Mouse (Mus musculus) forebrain, embryonic 14.5 days (tissue): ENCODE measurements around the gene 1700013F07Rik. TPM values are rescaled to one million over a fixed set of nuclear protein-coding genes. Genes with fewer than 3 reads are reported as not detected.
"Not testable (repeated sequence)": the region's sequence is repeated elsewhere in the genome, so short reads cannot be mapped to it uniquely, and the experiment has no call there.

Source experiments
- ATAC-seq: fragments of 200-750 bp; cut with Nextera tagmentation; 2 replicates; pipeline ENCODE4 v1.8.0; 2017; ENCODE audit warnings: mild to moderate bottlenecking, moderate library complexity
- DNase-seq: peaks from one replicate; pipeline ENCODE4 v3.0.0-alpha.2; 2015; ENCODE audit warnings: low spot score
- H3K27ac ChIP-seq: fragments of 300-500 bp; sonication (generic); 2 replicates; pipeline ENCODE4 v1.5.1; 2014; ENCODE audit warnings: low read depth, mild to moderate bottlenecking, control low read depth, low read length, moderate library complexity
- H3K27me3 ChIP-seq: fragments of 300-500 bp; sonication (generic); replicated peaks from 2 replicates; pipeline ENCODE4 v1.6.1; 2014; ENCODE audit warnings: low read length, control low read depth, mixed read lengths; ENCODE audit not compliant: control insufficient read depth, insufficient read depth
- H3K36me3 ChIP-seq: fragments of 300-500 bp; sonication (generic); 2 replicates; pipeline ENCODE4 v1.6.1; 2014; ENCODE audit warnings: low read length, control low read depth; ENCODE audit not compliant: control insufficient read depth, insufficient read depth
- H3K4me1 ChIP-seq: fragments of 300-500 bp; sonication (generic); 2 replicates; pipeline ENCODE4 v1.6.1; 2014; ENCODE audit warnings: antibody characterized with exemption, low read length, control low read depth; ENCODE audit not compliant: control insufficient read depth, insufficient read depth
- H3K4me2 ChIP-seq: fragments of 300-500 bp; sonication (generic); 2 replicates; pipeline ENCODE4 v1.6.1; 2014; ENCODE audit warnings: mild to moderate bottlenecking, control low read depth, low read length
- H3K4me3 ChIP-seq: fragments of 300-500 bp; sonication (generic); 2 replicates; pipeline ENCODE4 v1.5.1; 2014; ENCODE audit warnings: low read depth, low read length, control low read depth
- H3K9ac ChIP-seq: fragments of 300-500 bp; sonication (generic); 2 replicates; pipeline ENCODE4 v1.6.1; 2014; ENCODE audit warnings: mild to moderate bottlenecking, low read length, control low read depth, moderate library complexity
- H3K9me3 ChIP-seq: fragments of 300-500 bp; sonication (generic); replicated peaks from 2 replicates; pipeline ENCODE4 v1.6.1; 2016; ENCODE audit warnings: low read length, control low read depth, mixed read lengths; ENCODE audit not compliant: control insufficient read depth
- WGBS: fragments of 180-500 bp; shearing (Covaris S2); extraction: QIAGEN DNeasy Blood & Tissue Kit; methylation state at CpG from one replicate; pipeline ENCODE4 v1.1.7; 2014; 5-methylcytosine and 5-hydroxymethylcytosine counted together
- polyA plus RNA-seq: library from polyadenylated mRNA; unstranded; fragments of >200 nt; fragmentation: Nextera tagmentation; extraction: Ambion mirVana; gene quantifications from 2 replicates; pipeline ENCODE4 v1.2.1, GENCODE M21; 2014

Gene 1700013F07Rik
- polyA plus RNA-seq, 1 experiment from 2014 or later: 2.0 TPM

DNA sequence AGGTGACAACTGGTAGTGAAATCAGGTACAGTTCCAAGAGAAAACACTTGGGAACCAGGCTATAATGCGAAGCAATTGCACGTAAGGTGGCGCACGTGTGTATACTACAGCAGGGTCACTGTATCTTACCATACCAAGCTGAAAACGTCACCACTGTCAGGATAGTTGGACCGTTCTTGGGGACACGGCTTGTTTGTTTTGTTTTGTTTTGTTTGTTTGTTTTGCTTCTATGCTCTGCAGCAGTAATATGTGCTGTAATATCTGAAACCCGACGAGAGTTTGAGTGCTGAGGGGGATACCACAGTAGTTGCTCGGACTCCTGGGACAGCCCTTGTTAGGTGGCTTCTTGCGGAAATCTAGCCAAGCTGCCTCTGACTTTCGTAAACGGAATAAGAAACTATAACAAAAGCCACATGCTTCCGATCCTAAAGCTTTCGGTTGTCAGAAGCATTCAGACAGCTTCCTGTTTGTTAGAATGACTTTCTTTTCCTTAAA, 28.9 kb downstream of the 1700013F07Rik start:
- DNase-seq (no peak), ATAC-seq (peak; percentile 78)
- no peaks in the 10 kb centered on the region for H3K9me3 ChIP-seq
- H3K27ac ChIP-seq: peak overlapping the region; percentile 93
- peaks cover 13% of the 10 kb centered on the region; the same call in 1 of the 2 replicates for H3K4me1 ChIP-seq
- peak overlapping the region; percentile 54 for H3K9ac ChIP-seq
- H3K27me3 ChIP-seq: no peaks in the 10 kb centered on the region
- H3K4me3 ChIP-seq: peak overlapping the region; percentile 81
- H3K4me2 ChIP-seq: peak overlapping the region; percentile 82
- H3K36me3 ChIP-seq: peaks cover 24% of the 10 kb centered on the region
- WGBS: 7% methylated on average over 15 of the region's 15 CpGs

DNA sequence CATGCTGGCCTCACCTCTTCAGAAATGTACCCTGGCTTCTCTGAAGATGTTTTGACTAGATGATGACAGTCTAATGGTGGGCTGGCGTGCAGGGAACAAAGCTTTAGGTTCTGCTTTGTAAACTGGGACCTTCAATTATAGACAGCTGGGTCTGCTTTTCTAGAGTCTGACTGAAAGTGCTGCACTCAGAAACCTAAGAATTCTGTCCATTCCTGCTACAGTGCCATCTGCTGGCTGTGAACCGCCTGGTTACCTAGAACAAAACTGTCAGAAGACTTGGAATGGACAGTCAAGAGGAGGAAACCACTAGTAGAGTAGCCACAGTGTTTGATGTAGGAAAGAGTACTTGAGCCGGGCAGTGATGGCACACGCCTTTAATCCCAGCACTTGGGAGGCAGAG, 29.4 kb downstream of the 1700013F07Rik start:
- H3K27ac ChIP-seq: peak overlapping the region; percentile 93
- peak overlapping the region; percentile 82 for H3K4me2 ChIP-seq
- H3K4me1 ChIP-seq: peaks cover 13% of the 10 kb centered on the region; the same call in 1 of the 2 replicates
- peaks cover 20% of the 10 kb centered on the region for H3K36me3 ChIP-seq
- H3K4me3 ChIP-seq: peak overlapping the region; percentile 81
- peak; percentile 94 for DNase-seq
- peak; percentile 28 for ATAC-seq
- H3K9ac ChIP-seq: peak overlapping the region; percentile 54
- no peaks in the 10 kb centered on the region for H3K9me3 ChIP-seq
- no peaks in the 10 kb centered on the region for H3K27me3 ChIP-seq
- WGBS: 10% methylated on average over 4 of the region's 4 CpGs

- H3K27ac ChIP-seq: peak overlapping the region; percentile 76
- H3K36me3 ChIP-seq: no peaks in the 10 kb centered on the region
- WGBS: 4% methylated on average over 15 of the region's 15 CpGs
- DNase-seq: peak; percentile 86
- H3K4me3 ChIP-seq: no peak overlapping the region
- H3K9me3 ChIP-seq: no peaks in the 10 kb centered on the region
- H3K4me2 ChIP-seq: peak overlapping the region; percentile 24; the same call in 1 of the 2 replicates
- no peak overlapping the region for H3K9ac ChIP-seq
- ATAC-seq: peak; percentile 42
- peaks cover 14% of the 10 kb centered on the region for H3K4me1 ChIP-seq
- H3K27me3 ChIP-seq: no peaks in the 10 kb centered on the region
Observed at GRCm38 (mm10) chr3:108567990-108568877, 34.3 kb downstream of the 1700013F07Rik start.

- DNase-seq, H3K27me3 ChIP-seq, ATAC-seq, H3K4me2 ChIP-seq, H3K27ac ChIP-seq, H3K9me3 ChIP-seq, H3K4me3 ChIP-seq, H3K36me3 ChIP-seq, H3K9ac ChIP-seq: not testable (repeated sequence)
- 56% methylated on average over 3 of the region's 3 CpGs for WGBS
- peaks cover 19% of the 10 kb centered on the region for H3K4me1 ChIP-seq
Observed at GRCm38 (mm10) chr3:108569636-108570035, 35.7 kb downstream of the 1700013F07Rik start.

DNA sequence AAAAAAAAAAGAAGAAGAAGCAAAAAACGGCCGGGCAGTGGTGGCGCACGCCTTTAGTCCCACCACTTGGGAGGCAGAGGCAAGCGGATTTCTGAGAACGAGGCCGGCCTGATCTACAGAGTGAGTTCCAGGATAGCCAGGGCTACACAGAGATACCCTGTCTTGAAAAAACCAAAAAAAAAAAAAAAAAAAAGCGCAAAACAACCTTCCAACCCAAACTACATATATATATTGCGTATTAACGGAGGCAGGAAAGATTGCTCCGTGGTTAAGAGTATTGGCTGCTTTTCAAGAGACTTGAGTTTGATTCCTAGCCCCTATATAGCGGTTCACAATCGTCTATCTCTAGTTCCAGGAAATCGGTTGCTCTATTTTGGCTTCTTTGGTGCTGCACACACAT, 36.9 kb downstream of the 1700013F07Rik start:
- Histone ChIP-seq H3K4me3 (peak overlapping the region; percentile 61), H3K9ac (no peak overlapping the region), H3K36me3 (no peaks in the 10 kb centered on the region), H3K4me2 (peak overlapping the region; percentile 56), H3K9me3 (no peaks in the 10 kb centered on the region), H3K4me1 (peaks cover 19% of the 10 kb centered on the region), H3K27me3 (no peaks in the 10 kb centered on the region), H3K27ac (no peak overlapping the region)
- no peak; the same call in 1 of the 2 replicates for ATAC-seq
- 90% methylated on average over 14 of the region's 14 CpGs for WGBS
- no peak for DNase-seq

DNA sequence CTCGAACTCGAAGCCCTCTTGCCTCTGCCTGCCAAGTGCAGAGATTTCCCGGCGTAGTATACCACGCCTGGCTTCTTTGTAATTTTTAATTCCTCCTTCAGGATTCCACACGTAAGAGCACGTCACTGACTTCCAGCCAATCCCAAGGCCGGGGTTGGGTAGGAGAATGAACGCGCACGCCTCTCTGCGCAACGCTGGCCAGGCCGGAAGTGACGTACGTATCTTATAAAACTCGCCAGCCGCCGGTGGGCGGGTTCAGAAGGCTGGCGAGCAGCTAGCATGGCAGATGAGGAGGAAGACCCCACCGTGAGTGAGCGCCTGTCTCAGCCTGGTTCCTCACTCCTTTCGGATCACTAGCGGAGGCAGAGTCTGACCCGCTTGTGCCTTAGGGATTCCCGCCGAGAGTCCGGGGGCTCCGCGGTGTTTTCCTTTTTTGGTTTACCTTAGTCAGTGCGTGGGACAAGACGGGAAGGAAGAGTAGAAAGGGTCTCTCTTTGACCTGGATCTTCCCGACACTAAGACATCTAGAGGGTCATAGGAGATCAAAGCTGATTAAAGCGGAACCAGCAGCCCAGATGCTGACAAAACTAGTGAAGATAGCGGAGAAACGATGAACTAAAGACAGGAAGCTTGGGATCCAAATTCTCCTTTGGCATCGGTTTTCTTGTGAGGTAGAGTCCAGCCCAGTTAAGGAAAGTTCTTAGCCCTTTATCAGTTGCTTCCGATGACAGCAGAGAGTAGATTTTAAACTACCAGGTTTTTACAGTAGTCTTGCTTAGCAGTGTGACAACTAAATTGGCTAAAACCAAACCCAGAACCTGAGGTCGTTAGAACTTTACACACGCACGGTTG, 37.7 kb downstream of the 1700013F07Rik start, which contains the start of gene Taf13:
Gene Taf13, plus strand, starts transcription at position 256 of the 852 bp plus-strand sequence.
- peak; percentile 97 for ATAC-seq
- peaks cover 19% of the 10 kb centered on the region for H3K4me1 ChIP-seq
- peak; percentile 99 for DNase-seq
- H3K36me3 ChIP-seq: no peaks in the 10 kb centered on the region
- peak within 1 kb of the TSS; percentile 77 for H3K9ac ChIP-seq
- 1% methylated on average over 42 of the region's 42 CpGs for WGBS
- peak within 1 kb of the TSS; percentile 56 for H3K4me2 ChIP-seq
- peak within 1 kb of the TSS; percentile 74 for H3K27ac ChIP-seq
- H3K9me3 ChIP-seq: no peaks in the 10 kb centered on the region
- H3K27me3 ChIP-seq: no peaks in the 10 kb centered on the region
- H3K4me3 ChIP-seq: peak within 1 kb of the TSS; percentile 61

DNA sequence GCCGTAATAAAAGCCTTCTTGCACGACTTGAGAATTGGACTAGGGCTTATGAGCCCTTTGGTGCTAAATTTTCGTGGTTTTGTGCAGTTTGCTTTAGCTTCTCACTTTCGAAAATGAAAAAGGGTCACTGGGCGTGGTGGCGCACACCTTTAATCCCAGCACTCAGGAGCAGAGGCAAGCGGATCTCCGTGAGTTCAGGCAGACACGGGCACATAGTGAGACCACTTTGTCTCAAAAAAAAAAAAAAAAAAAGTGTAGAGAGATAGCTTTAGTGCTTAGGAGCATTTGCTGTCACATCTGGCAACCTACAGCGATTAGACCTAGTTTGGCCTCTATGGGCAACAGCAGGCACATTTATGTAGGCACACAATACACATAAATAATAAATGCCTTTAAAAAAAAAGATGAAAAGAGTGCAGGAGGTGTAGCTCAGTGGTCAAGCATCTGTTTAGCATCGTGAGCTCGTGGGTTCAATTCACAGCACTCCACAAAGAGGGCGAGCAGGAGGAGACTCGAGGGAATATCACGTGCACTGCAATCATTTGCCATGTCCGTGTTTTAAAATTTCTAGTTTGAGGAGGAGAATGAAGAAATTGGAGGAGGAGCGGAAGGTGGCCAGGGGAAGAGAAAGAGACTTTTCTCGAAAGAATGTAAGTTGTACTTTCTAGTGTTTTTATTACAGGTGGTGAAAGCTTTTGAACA, 38.5 kb downstream of the 1700013F07Rik start:
- Histone ChIP-seq H3K4me3 (peak overlapping the region; percentile 61), H3K9ac (peak overlapping the region; percentile 77; the same call in 1 of the 2 replicates), H3K9me3 (no peaks in the 10 kb centered on the region), H3K27me3 (no peaks in the 10 kb centered on the region), H3K36me3 (no peaks in the 10 kb centered on the region), H3K27ac (no peak overlapping the region), H3K4me2 (peak overlapping the region; percentile 56), H3K4me1 (peaks cover 19% of the 10 kb centered on the region)
- WGBS: 47% methylated on average over 18 of the region's 18 CpGs
- ATAC-seq (no peak), DNase-seq (no peak)

DNA sequence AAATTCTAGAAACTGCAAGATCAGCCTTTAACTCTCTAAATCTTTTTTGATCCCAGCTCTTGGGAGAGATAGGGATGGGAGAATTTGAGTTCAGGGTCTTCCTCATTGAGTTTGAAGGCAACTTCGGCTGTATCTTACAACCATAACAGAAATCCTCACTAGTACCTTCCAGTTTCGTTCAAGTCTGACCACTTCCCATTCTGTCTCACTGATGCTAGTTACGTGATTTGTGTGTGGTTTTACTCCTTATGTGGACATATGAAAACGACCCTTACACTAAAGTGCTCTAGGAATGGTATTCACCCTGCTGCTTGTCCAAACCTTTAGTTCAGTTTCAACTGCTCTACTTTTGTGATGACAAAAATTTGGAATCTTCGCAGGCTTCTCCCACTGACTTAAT, 40.1 kb downstream of the 1700013F07Rik start:
- 89% methylated on average over 5 of the region's 5 CpGs for WGBS
- Histone ChIP-seq H3K27me3 (no peaks in the 10 kb centered on the region), H3K4me1 (peaks cover 17% of the 10 kb centered on the region), H3K36me3 (peaks cover 3% of the 10 kb centered on the region), H3K27ac (no peak overlapping the region), H3K4me3 (no peak overlapping the region), H3K9me3 (no peaks in the 10 kb centered on the region), H3K4me2 (no peak overlapping the region), H3K9ac (no peak overlapping the region)
- ATAC-seq (no peak), DNase-seq (no peak)
